Mouse (Mus musculus) CH12.LX (cell line): ENCODE measurements around the gene Kif5c. TPM values are rescaled to one million over a fixed set of nuclear protein-coding genes. Genes with fewer than 3 reads are reported as not detected.
A peak's percentile ranks its signal among the peaks of the same experiment; 100 is the strongest.

Experiments
- DNase-seq: peaks from one replicate; pipeline ENCODE4 v3.0.0-alpha.2; 2013; ENCODE audit errors: extremely low read depth
- H3K27ac ChIP-seq: 2 replicates; pipeline ENCODE4 v1.5.1; 2012; ENCODE audit warnings: low read depth, mild to moderate bottlenecking, control low read depth, moderate library complexity; ENCODE audit not compliant: insufficient read depth
- H3K27me3 ChIP-seq: replicated peaks from 2 replicates; pipeline ENCODE3; 2012; ENCODE audit warnings: inconsistent platforms
- H3K36me3 ChIP-seq, 2 experiments: replicated peaks in 1 of 2; 2 replicates each; pipeline versions ENCODE3 to v1.6.1; 2012; ENCODE audit warnings: inconsistent platforms in 1 of 2, low read length in 1 of 2, mild to moderate bottlenecking in 1 of 2, mixed read lengths in 1 of 2, moderate library complexity in 1 of 2; ENCODE audit not compliant: control insufficient read depth in 1 of 2, insufficient read depth in 1 of 2
- H3K4me1 ChIP-seq, 2 experiments: 2 replicates each; pipeline ENCODE4 v1.6.1; 2012; ENCODE audit warnings: inconsistent platforms in 1 of 2, moderate library complexity in 1 of 2; ENCODE audit not compliant: insufficient read depth in 2 of 2, control insufficient read depth in 1 of 2
- H3K4me2 ChIP-seq: 2 replicates; pipeline ENCODE4 v1.6.1; 2012; ENCODE audit warnings: low read depth, mild to moderate bottlenecking, control low read depth; ENCODE audit not compliant: poor library complexity, insufficient read depth, severe bottlenecking
- H3K4me3 ChIP-seq, 3 experiments: fragments of 150-350 bp in 1 of 3; sonication (generic) in 1 of 3; replicated peaks in 1 of 3; 2 replicates each; pipeline versions ENCODE3 to v1.5.1; 2011 to 2012; ENCODE audit warnings: low read depth in 2 of 3, low read length in 2 of 3, mild to moderate bottlenecking in 2 of 3, moderate library complexity in 2 of 3, control low read depth in 1 of 3, improper control_type of control experiment in 1 of 3, inconsistent platforms in 1 of 3, mixed read lengths in 1 of 3; ENCODE audit not compliant: poor library complexity in 1 of 3
- H3K79me2 ChIP-seq: replicated peaks from 2 replicates; pipeline ENCODE4 v1.6.1; 2012; ENCODE audit warnings: mild to moderate bottlenecking, moderate library complexity; ENCODE audit not compliant: control insufficient read depth, poor library complexity, insufficient read depth, severe bottlenecking; ENCODE audit errors: extremely low read depth
- H3K9ac ChIP-seq: 2 replicates; pipeline ENCODE4 v1.6.1; 2012; ENCODE audit warnings: low read depth, mild to moderate bottlenecking, control low read depth, moderate library complexity; ENCODE audit not compliant: insufficient read depth
- H3K9me3 ChIP-seq: replicated peaks from 2 replicates; pipeline ENCODE3; 2012; ENCODE audit warnings: low read length, inconsistent platforms, mixed read lengths
- BHLHE40 ChIP-seq: IDR thresholded peaks from 2 replicates; pipeline ENCODE4 v1.6.1; 2011; ENCODE audit warnings: mild to moderate bottlenecking, low read depth, low read length, improper control_type of control experiment
- CHD1 ChIP-seq: IDR thresholded peaks from 2 replicates; pipeline ENCODE4 v1.6.1; 2012; ENCODE audit warnings: low read depth, low read length, improper control_type of control experiment, inconsistent platforms
- E2F4 ChIP-seq: IDR thresholded peaks from 2 replicates; pipeline ENCODE4 v1.6.1; 2011; ENCODE audit warnings: low read depth, low read length, improper control_type of control experiment; ENCODE audit not compliant: insufficient replicate concordance
- EP300 ChIP-seq: IDR thresholded peaks from 2 replicates; pipeline ENCODE4 v1.6.1; 2011; ENCODE audit warnings: low read length, improper control_type of control experiment
- ETS1 ChIP-seq: conservative IDR thresholded peaks from 2 replicates; pipeline ENCODE4 v1.6.1; 2012; ENCODE audit warnings: low read depth, mild to moderate bottlenecking, inconsistent platforms, low read length, improper control_type of control experiment, moderate library complexity
- IRF4 ChIP-seq: IDR thresholded peaks from 2 replicates; pipeline ENCODE4 v1.6.1; 2014; ENCODE audit warnings: low read depth, mild to moderate bottlenecking, inconsistent platforms, low read length, improper control_type of control experiment
- JUN ChIP-seq: IDR thresholded peaks from 2 replicates; pipeline ENCODE4 v1.6.1; 2011; ENCODE audit warnings: low read depth, mild to moderate bottlenecking, low read length, improper control_type of control experiment, moderate library complexity; ENCODE audit not compliant: insufficient read depth
- JUND ChIP-seq: conservative IDR thresholded peaks from 2 replicates; pipeline ENCODE4 v1.6.1; 2011; ENCODE audit warnings: low read depth, low read length, improper control_type of control experiment
- MEF2A ChIP-seq: IDR thresholded peaks from 2 replicates; pipeline ENCODE4 v1.6.1; 2014; ENCODE audit warnings: low read depth, mild to moderate bottlenecking, inconsistent platforms, low read length, improper control_type of control experiment, borderline replicate concordance
- MYC ChIP-seq: IDR thresholded peaks from 2 replicates; pipeline ENCODE4 v1.6.1; 2011; ENCODE audit warnings: low read depth, mild to moderate bottlenecking, improper control_type of control experiment, low read length
- NRF1 ChIP-seq: IDR thresholded peaks from 2 replicates; pipeline ENCODE4 v1.6.1; 2014; ENCODE audit warnings: low read depth, mild to moderate bottlenecking, inconsistent platforms, low read length, improper control_type of control experiment, moderate library complexity
- SIN3A ChIP-seq: IDR thresholded peaks from 2 replicates; pipeline ENCODE4 v1.6.1; 2012; ENCODE audit warnings: low read length, improper control_type of control experiment, inconsistent platforms
- SMC3 ChIP-seq: IDR thresholded peaks from 2 replicates; pipeline ENCODE4 v1.6.1; 2011; ENCODE audit warnings: low read depth, low read length, improper control_type of control experiment
- TCF12 ChIP-seq: IDR thresholded peaks from 2 replicates; pipeline ENCODE4 v1.6.1; 2014; ENCODE audit warnings: low read depth, mild to moderate bottlenecking, inconsistent platforms, low read length, improper control_type of control experiment
- USF2 ChIP-seq: conservative IDR thresholded peaks from 2 replicates; pipeline ENCODE4 v1.6.1; 2011; ENCODE audit warnings: low read depth, low read length, improper control_type of control experiment
- ZMIZ1 ChIP-seq: IDR thresholded peaks from 2 replicates; pipeline ENCODE4 v1.6.1; 2012; ENCODE audit warnings: low read depth, mild to moderate bottlenecking, inconsistent platforms, low read length, improper control_type of control experiment
- dilution Hi-C: fragments of 300-500 bp; cut with MboI; formaldehyde crosslinking; loops from 2 replicates; pipeline ENCODE4 v1.14.3; 2020; ENCODE audit warnings: low sequenced_read_pairs; ENCODE audit not compliant: extremely low pct_unique_long_range_greater_than_20kb, extremely low pct_ligation_motif_present
- in situ Hi-C: fragments of 300-500 bp; cut with MboI; formaldehyde crosslinking; loops from 3 replicates; pipeline ENCODE4 v1.14.3; 2019; ENCODE audit warnings: low sequenced_read_pairs, low pct_ligation_motif_present, low pct_unique_long_range_greater_than_20kb, mixed read lengths
- polyA plus RNA-seq: library from polyadenylated mRNA; unstranded; fragments of >175 nt; gene quantifications from 2 replicates; pipeline ENCODE4 v1.2.1, GENCODE M21; 2012; ENCODE audit warnings: low read depth; ENCODE audit not compliant: insufficient read length
- total RNA-seq, 2 experiments: library from RNA; depleted of rRNA; stranded (reverse); fragments of 300-350 nt in 1 of 2; fragments of >200 nt in 1 of 2; gene quantifications; 2 replicates each; pipeline ENCODE4 v1.2.3; 2012 to 2014

Gene Kif5c
- total and polyA plus RNA-seq, 3 experiments, result 3.0 to 3.5 (median 3.1) TPM

- Histone ChIP-seq H3K36me3 (no peaks in the 10 kb centered on the region), H3K4me2 (peak overlapping the region; percentile 38), H3K9me3 (peaks cover 10% of the 10 kb centered on the region), H3K4me1 (peaks cover 3 to 15% of the 10 kb centered on the region in 2 experiments), H3K79me2 (no peaks in the 10 kb centered on the region), H3K4me3 (no peak overlapping the region), H3K27me3 (no peaks in the 10 kb centered on the region), H3K27ac (no peak overlapping the region), H3K9ac (no peak overlapping the region)
- TF ChIP-seq JUND (0 out of 2 replicates have a peak, but pooled peaks have one; percentile 22), MYC (0 out of 2 replicates have a peak, but pooled peaks have one; percentile 35), EP300 (peak; percentile 25; the same call in 1 of the 2 replicates), NRF1 (no peak), SIN3A (0 out of 2 replicates have a peak, but pooled peaks have one; percentile 25), TCF12 (no peak), IRF4 (peak; percentile 69), CHD1 (0 out of 2 replicates have a peak, but pooled peaks have one; percentile 51), MEF2A (peak; percentile 82; the same call in 1 of the 2 replicates)
- peak; percentile 27 for DNase-seq
- in situ Hi-C loops, result no loop called here
- dilution Hi-C loops, result no loop called here
Measured at GRCm38 (mm10) chr2:49789078-49789477, 170.0 kb downstream of the Kif5c start.

- TF ChIP-seq IRF4 (no peak), BHLHE40 (peak; percentile 82), MEF2A (0 out of 2 replicates have a peak, but pooled peaks have one; percentile 4)
- TF ChIP-seq, all 38 proteins: peak for 2
- DNase-seq, result peak; percentile 15
- no peak overlapping the region for H3K27ac ChIP-seq
- peak overlapping the region; percentile 38 for H3K4me2 ChIP-seq
- in situ Hi-C loops (no loop called here), dilution Hi-C loops (no loop called here)
- H3K27me3 ChIP-seq, result no peaks in the 10 kb centered on the region
- peaks cover 10% of the 10 kb centered on the region for H3K9me3 ChIP-seq
- H3K4me3 ChIP-seq, result no peak overlapping the region
- H3K79me2 ChIP-seq, result no peaks in the 10 kb centered on the region
- no peak overlapping the region for H3K9ac ChIP-seq
- H3K4me1 ChIP-seq, result peaks cover 4 to 15% of the 10 kb centered on the region in 2 experiments
- H3K36me3 ChIP-seq, result no peaks in the 10 kb centered on the region
Measured at GRCm38 (mm10) chr2:49789504-49789903, 170.4 kb downstream of the Kif5c start.

- in situ Hi-C loops (no loop called here), dilution Hi-C loops (no loop called here)
- TF ChIP-seq SMC3 (no peak), E2F4 (no peak), EP300 (no peak), ETS1 (no peak), USF2 (no peak), MEF2A (no peak), ZMIZ1 (no peak), JUN (no peak)
- H3K9me3 ChIP-seq, result no peaks in the 10 kb centered on the region
- no peak overlapping the region for H3K4me3 ChIP-seq
- no peak for DNase-seq
- H3K9ac ChIP-seq, result no peak overlapping the region
- H3K79me2 ChIP-seq, result no peaks in the 10 kb centered on the region
- H3K4me2 ChIP-seq, result no peak overlapping the region
- H3K4me1 ChIP-seq, result peaks cover 0 to 4% of the 10 kb centered on the region in 2 experiments; a peak in 2 of 4 replicates
- H3K27me3 ChIP-seq, result no peaks in the 10 kb centered on the region
- no peaks in the 10 kb centered on the region for H3K36me3 ChIP-seq
- H3K27ac ChIP-seq, result no peak overlapping the region
Measured at GRCm38 (mm10) chr2:49797444-49798143, 178.5 kb downstream of the Kif5c start.
